Mouse (Mus musculus) cerebellum, adult 9-10 months (tissue): ENCODE measurements around the gene Pcgf5.

Experiments used
- DNase-seq: peaks from one replicate; pipeline ENCODE4 v3.0.0; 2022

Gene Pcgf5

DNA sequence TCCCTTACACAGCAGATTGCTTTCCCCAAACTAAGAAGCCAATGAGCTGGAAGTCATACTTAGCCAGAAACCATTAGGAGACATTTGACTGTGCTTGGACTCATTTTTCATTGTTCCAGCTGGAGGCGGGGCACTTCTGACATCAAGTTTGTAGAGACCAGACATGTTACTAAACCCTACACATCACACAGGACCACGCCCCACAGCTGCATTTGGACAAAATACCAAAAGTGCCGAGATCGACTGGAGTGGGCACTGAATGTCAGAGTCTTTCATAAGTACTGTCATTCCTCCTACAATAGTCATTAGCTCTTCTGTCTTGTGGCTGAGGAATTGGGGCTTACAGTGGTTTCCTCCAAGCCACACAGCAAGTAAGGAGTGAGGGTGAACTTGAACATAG, 148.4 kb downstream of the Pcgf5 start:
- no peak for DNase-seq

DNA sequence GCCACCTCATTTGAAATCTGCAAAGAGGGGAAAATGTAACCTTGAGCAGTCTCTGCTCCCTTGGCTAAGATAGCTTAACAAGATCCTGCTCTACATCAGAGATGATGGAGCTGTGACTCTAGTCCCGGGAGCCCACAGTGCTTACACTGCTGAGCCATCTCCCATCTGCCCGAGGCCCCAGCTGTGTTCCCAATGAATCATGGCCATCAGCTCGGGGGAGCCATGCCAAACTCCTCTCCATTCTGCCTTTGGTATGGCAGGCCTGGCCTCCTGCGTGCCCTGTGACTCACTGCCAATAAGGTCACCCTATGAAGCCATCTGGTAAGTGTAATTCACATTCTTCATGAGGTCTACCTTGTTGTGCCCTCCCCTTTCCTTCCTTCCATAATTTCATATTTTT, 149.0 kb downstream of the Pcgf5 start:
- DNase-seq: peak; percentile 60

DNA sequence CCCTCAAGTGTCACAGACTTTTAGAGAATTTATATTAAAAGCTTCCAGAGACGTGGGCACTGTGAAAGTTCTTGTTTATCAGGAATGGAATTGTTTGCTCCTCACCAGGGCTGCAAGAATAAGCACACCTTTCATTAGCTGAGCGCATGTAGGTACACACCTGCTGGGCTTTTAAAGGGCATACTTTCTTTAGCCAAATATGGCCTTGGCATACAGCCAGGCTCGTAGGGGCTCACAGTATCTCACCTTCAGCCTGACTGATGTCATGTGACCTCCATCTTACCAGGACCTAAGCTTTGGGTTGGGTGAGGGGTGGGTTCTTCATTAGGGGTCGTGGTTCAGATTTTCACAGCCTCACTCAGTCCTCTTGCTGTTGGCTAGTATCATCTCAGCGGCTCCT, 149.6 kb downstream of the Pcgf5 start:
- peak; percentile 28 for DNase-seq

DNA sequence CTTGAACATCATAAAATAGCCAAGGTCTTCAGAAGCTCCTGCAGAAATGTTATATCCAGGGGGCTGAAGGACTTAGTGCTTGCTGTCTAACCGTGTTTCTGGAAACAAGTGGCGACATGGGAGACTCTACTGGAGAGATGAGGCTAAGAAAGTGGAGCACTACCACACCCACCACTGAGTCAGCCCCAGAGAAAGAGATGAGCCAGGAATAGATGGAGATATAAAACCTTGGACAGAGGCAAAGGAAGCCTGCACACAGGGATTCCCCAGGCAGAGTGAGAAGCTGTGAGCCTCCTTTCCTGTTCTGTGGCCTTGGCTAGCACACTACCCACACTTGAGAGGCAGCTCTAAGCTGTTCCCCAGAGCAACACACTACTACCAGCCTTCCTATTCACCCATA, 156.6 kb downstream of the Pcgf5 start:
- no peak for DNase-seq
